Mouse (Mus musculus) megakaryocyte, embryonic 14.5 days (primary cell): Measurements from ENCODE around the gene Il3.

Experiments
- FLI1 ChIP-seq: IDR thresholded peaks from 2 replicates; pipeline ENCODE4 v1.6.1; 2012; ENCODE audit warnings: low read length, inconsistent platforms, mixed read lengths
- GATA1 ChIP-seq: IDR thresholded peaks from 3 replicates; pipeline ENCODE4 v1.6.1; 2012; ENCODE audit warnings: mixed read lengths, low read length, inconsistent platforms, borderline replicate concordance

DNA sequence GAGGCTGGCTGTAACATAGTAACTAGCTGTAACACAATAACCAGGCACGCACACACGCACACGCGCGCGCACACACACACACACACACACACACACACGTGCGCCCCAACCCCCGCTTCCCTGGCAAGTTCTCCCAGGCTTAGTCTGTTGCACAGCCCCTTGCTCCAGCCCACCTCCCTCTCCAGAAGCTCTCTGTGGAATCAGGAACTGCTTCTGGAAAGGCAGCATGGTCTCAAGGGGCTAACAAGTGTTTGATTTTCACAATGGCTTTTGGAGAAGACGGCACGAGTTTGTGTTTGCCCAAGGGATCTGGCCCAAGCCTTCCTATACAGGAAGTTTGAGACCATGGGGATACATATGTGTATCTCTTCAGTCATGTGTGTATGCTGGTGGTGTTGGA, 16.5 kb downstream of the Il3 start:
- no peak for TF ChIP-seq GATA1
- TF ChIP-seq FLI1: no peak
